Mouse (Mus musculus) B cell, adult 2 months (primary cell): ENCODE measurements at regions not wholly inside any gene's neighbourhood (a gene's known extent, or its start where the extent isn't known, plus 50 kb on each side); places are given as distances from the start of the nearest gene placed in this dataset.
A peak's percentile ranks its signal among the peaks of the same experiment; 100 is the strongest.
"Not testable (repeated sequence)": the region's sequence is repeated elsewhere in the genome, so short reads cannot be mapped to it uniquely, and the experiment has no call there.

Source experiments
- DNase-seq, 2 experiments: peaks; one replicate each; pipeline ENCODE4 v3.0.0; 2022

DNA sequence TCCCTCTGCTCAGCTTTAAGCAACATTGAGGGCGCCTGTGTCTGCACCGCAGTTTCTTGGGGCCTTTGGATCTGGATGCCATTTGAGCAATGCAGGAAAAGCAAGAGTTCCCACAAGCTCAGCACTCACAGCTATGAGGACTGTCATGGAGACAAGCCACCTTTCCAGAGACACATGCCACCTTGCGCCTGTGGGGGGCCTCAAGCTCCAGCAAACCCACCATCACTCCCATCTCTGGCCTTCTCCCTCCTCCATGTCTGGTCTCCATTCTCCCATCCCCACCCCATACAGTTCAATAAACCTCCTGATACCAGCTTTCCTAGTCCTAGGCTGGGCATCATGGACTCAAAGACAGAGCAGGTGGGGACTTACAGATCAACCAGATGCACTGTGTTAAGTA is 97.8 kb downstream of the Wdr11 start:
- DNase-seq: no peak

DNA sequence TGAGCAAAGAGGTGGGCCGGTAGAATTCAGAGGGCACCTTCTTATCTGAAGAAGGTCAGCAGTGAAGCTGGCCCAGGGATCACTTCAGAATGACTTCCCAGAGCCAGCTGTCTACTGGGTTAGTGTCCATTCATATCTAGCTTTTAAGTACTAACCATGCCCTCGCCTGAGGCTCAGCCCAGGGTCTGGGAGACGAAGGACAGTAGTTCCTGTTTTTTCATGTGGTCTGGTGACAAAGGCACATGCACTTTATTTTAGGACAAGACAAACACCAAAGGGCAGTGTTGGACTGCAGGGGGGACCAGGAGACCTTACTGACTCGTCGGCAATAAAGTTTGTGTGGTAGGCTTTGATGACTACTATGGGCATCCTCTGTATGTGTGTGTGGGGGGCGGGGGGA is 99.2 kb downstream of the Wdr11 start:
- no peak for DNase-seq

DNA sequence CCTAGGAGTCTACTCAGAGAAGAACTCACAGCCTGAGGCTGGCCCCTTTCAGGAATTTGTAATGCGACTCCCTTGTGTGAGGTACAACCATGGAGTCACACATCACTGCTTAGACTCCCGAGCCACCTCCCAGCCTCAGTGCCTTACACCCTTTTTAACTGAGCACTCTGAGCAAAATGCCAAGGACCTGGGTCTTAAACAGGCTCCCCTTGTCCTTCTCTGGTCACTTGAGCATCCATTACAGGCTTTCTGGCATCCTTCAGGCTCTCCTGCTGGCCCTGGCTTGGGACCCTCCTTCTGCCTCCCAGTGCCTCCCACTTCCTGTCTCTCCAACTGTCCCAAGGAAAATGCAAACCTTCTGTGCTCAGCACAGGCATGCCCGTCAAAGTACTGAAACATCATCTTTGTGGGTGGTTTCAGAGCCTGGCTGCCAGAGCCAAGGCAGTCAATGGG is 100.0 kb downstream of the Wdr11 start:
- no peak for DNase-seq

DNA sequence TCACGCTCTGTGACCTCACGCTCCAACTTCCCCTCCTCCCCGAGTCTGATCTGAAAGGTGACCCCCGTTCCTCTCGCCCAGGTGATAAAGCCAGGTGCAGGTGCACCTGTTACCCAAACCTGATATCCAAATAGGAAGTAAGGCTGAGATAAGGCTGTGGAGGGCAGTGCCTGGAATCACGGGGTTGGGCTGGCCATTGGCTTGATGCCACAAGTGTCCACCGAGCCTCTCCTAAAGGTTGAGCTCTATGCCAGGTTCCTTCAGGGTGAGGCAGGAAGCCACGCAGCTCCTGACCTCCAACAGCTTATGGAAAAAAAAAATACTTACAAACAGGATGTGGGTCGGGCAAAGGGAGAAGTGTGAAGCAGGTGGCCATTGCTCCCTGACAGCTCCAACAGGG is 102.0 kb downstream of the Wdr11 start:
- DNase-seq: no peak

- no peak for DNase-seq
Observed at GRCm38 (mm10) chr7:129694168-129694567, 102.5 kb downstream of the Wdr11 start.

DNA sequence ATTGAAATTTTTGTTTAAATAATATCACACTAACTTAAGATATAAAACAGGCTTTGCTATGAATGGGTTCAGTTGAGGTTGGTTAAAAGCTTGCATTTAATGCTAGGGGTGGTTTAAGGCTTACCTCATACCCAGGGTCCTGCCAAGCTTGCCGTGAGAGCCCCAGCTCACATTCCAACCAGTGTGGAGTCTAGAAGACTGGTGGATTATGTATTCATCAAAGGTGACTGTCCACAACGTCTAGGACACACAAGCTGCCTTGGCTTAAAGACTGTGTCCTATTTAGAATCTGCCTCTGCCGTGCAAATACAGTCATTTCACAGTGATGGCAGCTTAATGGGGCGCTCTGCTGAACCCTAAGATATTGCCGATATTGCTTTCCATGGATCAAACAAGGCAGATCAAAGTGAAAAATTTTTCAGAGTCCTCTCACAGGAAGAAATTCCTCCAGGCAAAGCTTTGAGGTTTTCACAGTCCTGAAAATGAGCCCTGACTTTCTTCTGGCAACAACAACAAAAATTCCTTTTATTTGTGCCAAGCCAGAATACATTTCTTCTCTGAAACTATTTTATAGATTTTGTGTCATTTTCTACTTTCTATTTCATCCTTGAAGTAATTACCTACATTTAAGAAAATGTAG is 108.4 kb downstream of the Wdr11 start:
- no peak for DNase-seq

- no peak for DNase-seq
Observed at GRCm38 (mm10) chr7:129727559-129727958, 135.9 kb downstream of the Wdr11 start.

DNA sequence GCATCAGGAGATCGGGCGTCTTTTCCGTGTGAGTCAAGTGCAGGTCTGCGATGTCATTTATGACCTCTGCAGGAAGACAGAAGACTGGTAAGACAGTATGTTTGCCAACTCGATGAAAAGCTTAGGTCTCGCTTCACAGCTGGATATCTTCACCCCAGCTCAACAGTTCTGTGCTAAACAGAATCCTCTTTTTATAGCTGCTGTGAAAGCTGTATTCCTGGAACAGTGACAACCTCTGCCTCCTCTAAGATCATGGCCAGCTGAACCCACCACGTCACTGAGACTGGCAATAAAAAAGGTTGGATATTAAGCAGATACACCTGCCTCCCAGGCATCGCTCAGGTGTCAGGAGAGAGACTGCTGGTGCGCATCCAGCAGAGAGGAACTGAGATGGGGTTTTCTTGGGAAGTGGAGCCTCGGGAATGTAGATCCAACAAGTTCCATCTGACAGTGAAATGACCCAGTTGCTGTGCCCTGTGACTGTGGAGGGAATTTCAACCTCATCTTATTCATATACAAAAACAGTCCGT is 138.1 kb downstream of the Wdr11 start:
- no peak for DNase-seq

GRCm38 (mm10) chr7:129730785-129731352 is 139.2 kb downstream of the Wdr11 start:
- no peak for DNase-seq

- DNase-seq: no peak
Observed at GRCm38 (mm10) chr7:129742657-129743056, 151.0 kb downstream of the Wdr11 start.

DNA sequence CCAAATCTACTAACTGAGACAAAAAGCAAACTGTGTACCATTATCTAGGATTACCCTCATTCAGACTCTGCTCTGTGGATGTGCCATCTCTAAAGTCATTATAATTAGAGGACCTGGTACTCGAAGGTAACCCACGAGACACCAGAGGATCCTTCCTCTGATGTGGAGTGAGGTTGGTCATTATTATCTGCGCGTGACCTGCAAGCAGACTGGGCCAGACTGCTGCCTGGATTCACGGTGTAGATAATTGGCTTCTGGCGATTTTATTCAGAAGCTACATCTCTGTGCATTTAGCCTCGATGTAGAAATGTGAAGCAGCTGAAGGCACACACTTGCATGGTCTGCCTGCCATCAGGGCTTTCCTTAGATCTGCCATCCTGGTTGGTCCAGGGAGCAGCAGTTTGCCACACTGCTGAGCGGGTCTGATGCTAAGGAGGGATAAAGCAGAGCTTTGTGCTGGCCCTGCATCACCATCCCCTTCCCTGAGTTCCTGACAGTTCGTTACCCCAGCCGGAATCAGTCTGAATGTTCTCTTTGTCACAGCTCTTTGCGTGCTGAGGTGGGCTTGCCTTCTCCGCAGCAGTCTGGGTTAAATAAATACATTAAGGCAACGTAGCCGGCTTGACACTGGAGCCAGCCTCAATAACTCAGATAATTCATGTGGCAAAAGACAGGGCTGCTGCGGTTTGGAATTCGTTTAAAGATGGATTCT is 152.4 kb downstream of the Wdr11 start:
- DNase-seq: no peak

- no peak for DNase-seq
Observed at GRCm38 (mm10) chr7:129746639-129747038, 155.0 kb downstream of the Wdr11 start.

DNA sequence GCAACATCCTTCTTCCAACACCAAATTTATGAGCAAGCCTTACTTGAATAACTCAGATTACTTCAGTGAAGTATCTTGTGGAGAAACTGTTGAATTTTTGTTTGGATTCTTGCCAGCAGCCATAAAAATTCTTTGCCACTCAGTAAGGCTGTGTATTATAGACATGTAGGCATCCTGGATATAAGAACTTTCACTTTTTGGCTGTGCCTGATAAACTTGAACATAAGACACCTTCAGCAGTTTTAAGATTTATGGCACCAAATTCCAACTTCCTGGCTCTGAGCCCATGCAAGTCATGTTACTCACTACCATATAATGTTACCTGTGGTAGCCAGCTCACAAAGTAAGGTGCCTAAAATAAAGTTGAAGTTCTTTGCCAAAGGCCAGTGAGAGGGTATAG is 159.3 kb downstream of the Wdr11 start:
- DNase-seq: no peak

DNA sequence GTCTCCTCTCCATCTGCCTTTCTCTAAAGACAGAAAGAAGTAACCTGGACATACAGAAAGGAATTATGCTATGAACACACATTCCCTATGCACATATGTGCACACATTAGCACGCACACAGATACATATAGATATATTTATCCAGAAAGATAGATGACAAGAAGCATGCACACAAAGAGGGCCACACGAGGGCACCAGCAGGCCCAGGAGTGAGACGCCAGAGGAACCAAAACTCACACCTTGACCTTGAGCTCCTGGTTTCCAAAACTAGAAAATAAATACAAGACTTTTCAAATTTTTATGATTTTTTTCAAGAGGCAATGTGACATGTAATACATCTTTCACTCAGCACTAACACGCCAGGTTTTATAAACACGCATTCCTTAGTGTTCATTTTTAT is 163.1 kb downstream of the Wdr11 start:
- peak; percentile 27 to 40 for DNase-seq

DNA sequence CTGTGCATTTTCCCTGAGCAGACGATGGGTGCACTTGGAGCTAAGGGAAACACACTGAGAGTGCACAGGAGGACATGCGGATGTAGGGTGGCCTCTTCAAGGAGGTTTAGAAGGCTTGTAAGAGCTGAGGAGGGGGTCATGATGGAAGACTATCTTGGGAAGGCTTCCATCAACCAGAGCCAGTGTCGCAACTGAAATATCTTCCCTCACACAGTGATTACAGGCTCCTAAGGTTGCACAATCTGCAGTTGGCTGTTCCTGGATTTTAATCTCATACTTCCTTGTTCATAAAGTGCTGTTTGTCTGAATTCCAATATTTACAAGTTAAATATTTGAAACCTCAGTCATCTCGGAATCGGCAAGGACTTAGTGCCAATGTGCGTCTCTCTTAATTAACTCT is 164.5 kb downstream of the Wdr11 start:
- DNase-seq: no peak

DNA sequence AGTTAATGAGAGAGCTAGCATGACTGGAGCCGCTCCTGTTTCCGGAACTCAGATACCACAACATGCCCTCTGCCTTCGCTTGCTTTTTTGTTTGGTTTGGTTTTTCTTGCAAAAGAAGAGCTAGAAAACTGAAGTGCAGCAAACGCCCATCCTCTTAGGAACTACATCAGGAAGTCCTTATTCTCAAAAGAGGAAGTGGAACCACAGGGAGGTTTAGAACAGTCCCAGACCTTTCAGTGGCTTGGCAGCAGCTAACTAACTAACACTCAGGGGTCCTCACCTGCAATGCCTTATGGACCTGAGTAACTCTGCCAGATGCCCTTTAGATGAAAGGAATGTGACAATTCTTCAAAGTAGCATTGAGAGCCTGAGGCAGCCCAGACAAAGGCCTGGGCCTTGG is 168.2 kb downstream of the Wdr11 start:
- peak; percentile 49 to 52 for DNase-seq

- no peak for DNase-seq
Observed at GRCm38 (mm10) chr7:129760386-129760785, 168.7 kb downstream of the Wdr11 start.

DNA sequence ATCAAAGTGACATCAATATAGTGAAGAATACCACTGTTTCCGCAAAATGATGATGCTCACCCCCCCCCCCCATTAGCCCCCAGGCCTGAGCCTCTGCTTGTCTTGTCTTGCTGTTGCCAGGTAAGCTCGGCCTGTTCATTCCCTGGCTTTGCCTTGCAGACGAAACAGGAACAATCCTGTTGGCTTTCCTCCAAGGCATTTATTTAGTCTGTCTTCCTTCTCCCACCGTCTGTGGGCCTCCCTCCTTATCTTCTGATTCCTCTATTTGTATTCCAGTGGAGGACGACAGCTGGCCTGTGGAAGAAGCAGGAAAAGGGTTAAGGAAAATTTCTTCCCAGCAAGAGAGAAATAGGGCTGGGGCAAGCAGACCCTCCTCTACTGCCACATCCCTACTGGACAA is 172.1 kb downstream of the Wdr11 start:
- DNase-seq: no peak

- DNase-seq: peak; percentile 6 to 24
Observed at GRCm38 (mm10) chr7:129764456-129764970, 172.8 kb downstream of the Wdr11 start.

DNA sequence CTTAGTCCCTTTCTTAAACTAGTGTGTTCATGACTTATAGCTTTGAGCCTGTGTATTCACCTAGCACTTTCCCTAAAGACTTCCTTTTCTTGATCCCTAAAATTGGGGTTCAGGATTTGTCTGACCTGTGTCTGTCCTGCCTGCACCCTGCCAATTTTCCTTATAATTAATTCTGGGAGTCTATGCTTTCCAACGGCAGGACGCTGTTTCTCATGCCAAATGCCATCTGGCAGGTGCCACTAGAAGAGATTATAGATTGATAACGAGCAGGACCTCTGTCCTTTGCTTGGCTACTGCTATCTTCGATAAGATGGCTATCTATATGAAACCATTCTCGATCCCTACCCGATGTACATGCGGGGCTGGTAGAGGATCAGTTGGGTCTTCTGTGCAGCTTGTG is 174.0 kb downstream of the Wdr11 start:
- DNase-seq: no peak

GRCm38 (mm10) chr7:129766087-129766834 is 174.6 kb downstream of the Wdr11 start:
- peak; percentile 31 to 36 for DNase-seq

DNA sequence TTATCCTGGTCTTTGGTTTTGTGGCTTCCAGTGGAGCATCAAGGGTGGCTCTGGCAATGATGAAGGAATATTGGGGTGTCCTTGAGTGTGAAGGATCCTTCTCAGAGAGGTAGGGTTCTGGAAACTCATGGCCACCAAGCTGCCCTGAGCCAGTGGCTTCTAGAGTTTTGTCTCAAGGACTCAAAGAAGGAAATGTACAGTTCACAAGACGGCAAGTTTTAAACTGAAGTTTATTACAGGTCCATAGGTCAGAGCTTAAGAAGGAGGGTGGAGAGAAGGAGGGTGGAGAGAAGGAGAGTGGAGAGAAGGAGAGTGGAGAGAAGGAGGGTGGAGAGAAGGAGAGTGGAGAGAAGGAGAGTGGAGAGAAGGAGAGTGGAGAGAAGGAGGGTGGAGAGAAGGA is 178.0 kb downstream of the Wdr11 start:
- DNase-seq: not testable (repeated sequence)

- DNase-seq: peak in 1 of 2 experiments; percentile 13
Observed at GRCm38 (mm10) chr7:129771876-129772275, 180.2 kb downstream of the Wdr11 start.
